Mouse (Mus musculus): ENCODE measurements at regions not wholly inside any gene's neighbourhood (a gene's known extent, or its start where the extent isn't known, plus 50 kb on each side); places are given as distances from the start of the nearest gene placed in this dataset.

GRCm38 (mm10) chr3:137775076-137775849 is 89.0 kb upstream of the H2afz start:
- no peak for TF ChIP-seq MEF2A (IDR thresholded peaks at IDR 0.05; ENCODE audit: borderline replicate concordance, low read depth, low read length)
- TF ChIP-seq EP300 (IDR thresholded peaks at IDR 0.05; ENCODE audit: low read length): no peak
- TF ChIP-seq CTCF (conservative IDR thresholded peaks at IDR 0.05 in 1 of 2, IDR thresholded peaks at IDR 0.05 in 1 of 2; ENCODE audit: low read depth in 2 of 2, low read length in 2 of 2): 0 out of 4 replicates have a peak, but pooled peaks of 1 of the 2 experiments have one; percentile 6
- no peak for TF ChIP-seq POLR2A (IDR thresholded peaks at IDR 0.05; ENCODE audit: low read depth, low read length)
- TF ChIP-seq ZC3H11A (IDR thresholded peaks at IDR 0.05; ENCODE audit: low read depth, low read length): no peak
- TF ChIP-seq USF2 (conservative IDR thresholded peaks at IDR 0.05; ENCODE audit: low read depth, low read length): peak; percentile 92
- TF ChIP-seq ETS1 (conservative IDR thresholded peaks at IDR 0.05; ENCODE audit: low read depth, low read length): peak; percentile 25; the same call in 1 of the 2 replicates
- peak; percentile 86 for TF ChIP-seq USF1 (IDR thresholded peaks at IDR 0.05; ENCODE audit: low read depth, low read length)
- TF ChIP-seq JUND (conservative IDR thresholded peaks at IDR 0.05; ENCODE audit: low read depth, low read length): no peak
- no peak for TF ChIP-seq SMC3 (IDR thresholded peaks at IDR 0.05; ENCODE audit: low read depth, low read length)
- no peak for TF ChIP-seq RCOR1 (conservative IDR thresholded peaks at IDR 0.05; ENCODE audit: low read depth, low read length)
- no peak for TF ChIP-seq ZKSCAN1 (IDR thresholded peaks at IDR 0.05; ENCODE audit: borderline replicate concordance, low read depth, low read length)
- TF ChIP-seq TCF12 (IDR thresholded peaks at IDR 0.05; ENCODE audit: low read depth, low read length): no peak
- TF ChIP-seq RAD21 (IDR thresholded peaks at IDR 0.05; ENCODE audit: low read depth, low read length): no peak
